Mouse (Mus musculus): Measurements from ENCODE around the gene 2210011C24Rik. TPM values are rescaled to one million over a fixed set of nuclear protein-coding genes. Genes with fewer than 3 reads are reported as not detected.
A peak's percentile ranks its signal among the peaks of the same experiment; 100 is the strongest.

2210011C24Rik gene
- polyA plus RNA-seq, 1 experiment: 6.1 TPM

GRCm38 (mm10) chr8:84038015-84038414, 26.0 kb upstream of the 2210011C24Rik start:
- Histone ChIP-seq H3K4me2 (ENCODE audit: low read depth) (no peak overlapping the region), H3ac (ENCODE audit: control insufficient read depth, insufficient read length) (no peak overlapping the region), H3K4me3 (no peak overlapping the region), H3K36me3 (ENCODE audit: control insufficient read depth, insufficient read depth) (no peaks in the 10 kb centered on the region), H3K79me2 (ENCODE audit: control insufficient read depth, insufficient read depth) (no peaks in the 10 kb centered on the region), H3K27me3 (ENCODE audit: control insufficient read depth, insufficient read depth, insufficient read length) (no peaks in the 10 kb centered on the region)
- no peak for TF ChIP-seq SRF (IDR thresholded peaks at IDR 0.05; ENCODE audit: control insufficient read depth, insufficient read length, low read depth)
- no peak for TF ChIP-seq E2F4 (IDR thresholded peaks at IDR 0.05; ENCODE audit: insufficient read depth)
- TF ChIP-seq REST (IDR thresholded peaks at IDR 0.05; ENCODE audit: insufficient read depth, insufficient read length): no peak
- no peak for TF ChIP-seq MYOD1 (IDR thresholded peaks at IDR 0.05; ENCODE audit: control insufficient read depth in 1 of 3, insufficient read length in 2 of 3, low read depth in 2 of 3)
- no peak for TF ChIP-seq CEBPB (IDR thresholded peaks at IDR 0.05; ENCODE audit: insufficient read depth, poor library complexity, severe bottlenecking)
- TF ChIP-seq TCF12 (IDR thresholded peaks at IDR 0.05; ENCODE audit: insufficient read depth, poor library complexity, severe bottlenecking): no peak
- TF ChIP-seq TCF3 (IDR thresholded peaks at IDR 0.05; ENCODE audit: insufficient read length, low read depth): no peak
- no peak for TF ChIP-seq MAX (IDR thresholded peaks at IDR 0.05; ENCODE audit: low read depth)
- no peak for TF ChIP-seq USF1 (IDR thresholded peaks at IDR 0.05; ENCODE audit: low read depth)
- TF ChIP-seq POLR2AphosphoS2 (IDR thresholded peaks at IDR 0.05; ENCODE audit: insufficient read length, low read depth): no peak
- no peak for TF ChIP-seq MYOG (IDR thresholded peaks at IDR 0.05; ENCODE audit: control insufficient read depth in 1 of 3, insufficient read depth in 1 of 3, insufficient read length in 2 of 3, low read depth in 2 of 3)
- no peak for TF ChIP-seq POLR2A (IDR thresholded peaks at IDR 0.05; ENCODE audit: insufficient read length, low read depth)

- Histone ChIP-seq H3K27me3 (ENCODE audit: control insufficient read depth, insufficient read depth, insufficient read length) (no peaks in the 10 kb centered on the region), H3K4me2 (ENCODE audit: low read depth) (peak overlapping the region; percentile 37), H3K4me3 (no peak overlapping the region), H3K36me3 (ENCODE audit: control insufficient read depth, insufficient read depth) (no peaks in the 10 kb centered on the region), H3K79me2 (ENCODE audit: control insufficient read depth, insufficient read depth) (no peaks in the 10 kb centered on the region), H3ac (ENCODE audit: control insufficient read depth, insufficient read length) (no peak overlapping the region)
- TF ChIP-seq TCF3 (IDR thresholded peaks at IDR 0.05; ENCODE audit: insufficient read length, low read depth): no peak
- TF ChIP-seq POLR2AphosphoS2 (IDR thresholded peaks at IDR 0.05; ENCODE audit: insufficient read length, low read depth): no peak
- TF ChIP-seq MYOD1 (IDR thresholded peaks at IDR 0.05; ENCODE audit: control insufficient read depth in 1 of 3, insufficient read length in 2 of 3, low read depth in 2 of 3): no peak
- no peak for TF ChIP-seq POLR2A (IDR thresholded peaks at IDR 0.05; ENCODE audit: insufficient read length, low read depth)
- TF ChIP-seq TCF12 (IDR thresholded peaks at IDR 0.05; ENCODE audit: insufficient read depth, poor library complexity, severe bottlenecking): no peak
- no peak for TF ChIP-seq REST (IDR thresholded peaks at IDR 0.05; ENCODE audit: insufficient read depth, insufficient read length)
Measured at GRCm38 (mm10) chr8:84032777-84033176, 20.8 kb upstream of the 2210011C24Rik start.

GRCm38 (mm10) chr8:84029272-84029671, 17.3 kb upstream of the 2210011C24Rik start:
- TF ChIP-seq MYOG (IDR thresholded peaks at IDR 0.05; ENCODE audit: control insufficient read depth in 1 of 3, insufficient read depth in 1 of 3, insufficient read length in 2 of 3, low read depth in 2 of 3) (no peak), TCF12 (IDR thresholded peaks at IDR 0.05; ENCODE audit: insufficient read depth, poor library complexity, severe bottlenecking) (no peak), POLR2A (IDR thresholded peaks at IDR 0.05; ENCODE audit: insufficient read length, low read depth) (no peak), POLR2AphosphoS2 (IDR thresholded peaks at IDR 0.05; ENCODE audit: insufficient read length, low read depth) (no peak)

GRCm38 (mm10) chr8:84027449-84027848, 15.5 kb upstream of the 2210011C24Rik start:
- H3K36me3 ChIP-seq (ENCODE audit: control insufficient read depth, insufficient read depth): no peaks in the 10 kb centered on the region
- H3K27me3 ChIP-seq (ENCODE audit: control insufficient read depth, insufficient read depth, insufficient read length): no peaks in the 10 kb centered on the region
- H3K4me2 ChIP-seq (ENCODE audit: low read depth): no peak overlapping the region
- no peaks in the 10 kb centered on the region for H3K79me2 ChIP-seq (ENCODE audit: control insufficient read depth, insufficient read depth)
- no peak overlapping the region for H3K4me3 ChIP-seq
- no peak overlapping the region for H3ac ChIP-seq (ENCODE audit: control insufficient read depth, insufficient read length)
- TF ChIP-seq MYOD1 (IDR thresholded peaks at IDR 0.05; ENCODE audit: control insufficient read depth in 1 of 3, insufficient read length in 2 of 3, low read depth in 2 of 3) (no peak), MYOG (IDR thresholded peaks at IDR 0.05; ENCODE audit: control insufficient read depth in 1 of 3, insufficient read depth in 1 of 3, insufficient read length in 2 of 3, low read depth in 2 of 3) (no peak), POLR2A (IDR thresholded peaks at IDR 0.05; ENCODE audit: insufficient read length, low read depth) (no peak), POLR2AphosphoS2 (IDR thresholded peaks at IDR 0.05; ENCODE audit: insufficient read length, low read depth) (no peak), MAX (IDR thresholded peaks at IDR 0.05; ENCODE audit: low read depth) (no peak), USF1 (IDR thresholded peaks at IDR 0.05; ENCODE audit: low read depth) (no peak), REST (IDR thresholded peaks at IDR 0.05; ENCODE audit: insufficient read depth, insufficient read length) (peak; percentile 71)

More at GRCm38 (mm10) chr8:84029272-84029671, 17.3 kb upstream of the 2210011C24Rik start:
- no peak overlapping the region for H3K4me3 ChIP-seq
- H3K27me3 ChIP-seq (ENCODE audit: control insufficient read depth, insufficient read depth, insufficient read length): no peaks in the 10 kb centered on the region
- H3ac ChIP-seq (ENCODE audit: control insufficient read depth, insufficient read length): no peak overlapping the region
- H3K4me2 ChIP-seq (ENCODE audit: low read depth): no peak overlapping the region
- H3K36me3 ChIP-seq (ENCODE audit: control insufficient read depth, insufficient read depth): no peaks in the 10 kb centered on the region
- no peaks in the 10 kb centered on the region for H3K79me2 ChIP-seq (ENCODE audit: control insufficient read depth, insufficient read depth)

- H3K4me3 ChIP-seq: no peak overlapping the region
- no peak overlapping the region for H3K4me2 ChIP-seq (ENCODE audit: low read depth)
- no peaks in the 10 kb centered on the region for H3K27me3 ChIP-seq (ENCODE audit: control insufficient read depth, insufficient read depth, insufficient read length)
- TF ChIP-seq POLR2A (IDR thresholded peaks at IDR 0.05; ENCODE audit: insufficient read length, low read depth) (no peak), E2F4 (IDR thresholded peaks at IDR 0.05; ENCODE audit: insufficient read depth) (no peak), REST (IDR thresholded peaks at IDR 0.05; ENCODE audit: insufficient read depth, insufficient read length) (no peak), MYOD1 (IDR thresholded peaks at IDR 0.05; ENCODE audit: control insufficient read depth in 1 of 3, insufficient read length in 2 of 3, low read depth in 2 of 3) (no peak), MAX (IDR thresholded peaks at IDR 0.05; ENCODE audit: low read depth) (no peak), TCF12 (IDR thresholded peaks at IDR 0.05; ENCODE audit: insufficient read depth, poor library complexity, severe bottlenecking) (no peak), SRF (IDR thresholded peaks at IDR 0.05; ENCODE audit: control insufficient read depth, insufficient read length, low read depth) (no peak), TCF3 (IDR thresholded peaks at IDR 0.05; ENCODE audit: insufficient read length, low read depth) (no peak), CEBPB (IDR thresholded peaks at IDR 0.05; ENCODE audit: insufficient read depth, poor library complexity, severe bottlenecking) (no peak), MYOG (IDR thresholded peaks at IDR 0.05; ENCODE audit: control insufficient read depth in 1 of 3, insufficient read depth in 1 of 3, insufficient read length in 2 of 3, low read depth in 2 of 3) (no peak), POLR2AphosphoS2 (IDR thresholded peaks at IDR 0.05; ENCODE audit: insufficient read length, low read depth) (no peak), USF1 (IDR thresholded peaks at IDR 0.05; ENCODE audit: low read depth) (no peak)
- H3K79me2 ChIP-seq (ENCODE audit: control insufficient read depth, insufficient read depth): no peaks in the 10 kb centered on the region
- no peaks in the 10 kb centered on the region for H3K36me3 ChIP-seq (ENCODE audit: control insufficient read depth, insufficient read depth)
- H3ac ChIP-seq (ENCODE audit: control insufficient read depth, insufficient read length): no peak overlapping the region
Measured at GRCm38 (mm10) chr8:84025863-84026262, 13.9 kb upstream of the 2210011C24Rik start.
